Mouse (Mus musculus): ENCODE data around the gene Frmd5. TPM values are rescaled to one million over a fixed set of nuclear protein-coding genes. Genes with fewer than 3 reads are reported as not detected.
A peak's percentile ranks its signal among the peaks of the same experiment; 100 is the strongest.

Frmd5 gene
- total and polyA plus RNA-seq, 2 experiments from 2014 or later: 14.6 to 39.7 TPM

DNA sequence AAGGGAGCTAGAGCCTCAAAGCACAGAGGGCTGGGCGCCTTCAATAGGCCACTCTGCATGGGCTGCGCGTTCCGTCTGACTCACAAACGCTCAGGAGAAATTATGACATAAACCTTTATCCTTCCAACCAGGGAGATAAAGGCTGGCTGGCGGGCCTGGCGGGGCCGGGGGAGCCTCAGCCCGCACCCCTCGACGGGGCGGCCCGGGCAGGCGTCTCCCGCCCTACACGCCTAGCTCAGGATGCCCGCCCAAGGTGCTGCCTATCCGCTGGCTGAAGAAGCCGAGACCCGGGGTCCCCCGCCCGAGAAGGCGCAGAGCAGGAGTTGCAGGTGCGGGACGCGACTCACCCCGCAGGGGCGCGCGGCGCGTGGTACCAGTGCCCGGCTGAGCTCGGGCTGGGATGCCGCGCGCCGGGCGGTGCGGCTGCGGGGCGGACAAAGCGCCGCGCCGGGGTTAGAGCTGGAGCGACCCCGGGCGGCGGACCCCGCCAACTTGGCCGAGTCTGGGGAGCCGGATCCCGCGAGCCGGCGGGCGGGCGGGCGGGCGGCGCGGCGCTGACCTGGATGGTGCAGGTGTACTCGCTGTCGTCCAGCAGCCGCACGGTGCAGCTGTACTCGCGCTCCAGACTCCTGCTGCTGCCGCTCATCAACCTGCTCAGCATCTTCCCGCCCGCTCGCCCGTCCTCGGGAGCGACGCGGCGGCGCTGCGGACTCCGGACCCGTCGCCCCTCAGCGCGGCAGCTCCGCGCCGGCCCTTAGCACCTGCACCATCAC, 530 bp downstream of the Frmd5 start:
- under 1% methylated on average over 66 of the region's 90 CpGs for WGBS
- peak overlapping the region; percentile 92 for H3K27ac ChIP-seq

DNA sequence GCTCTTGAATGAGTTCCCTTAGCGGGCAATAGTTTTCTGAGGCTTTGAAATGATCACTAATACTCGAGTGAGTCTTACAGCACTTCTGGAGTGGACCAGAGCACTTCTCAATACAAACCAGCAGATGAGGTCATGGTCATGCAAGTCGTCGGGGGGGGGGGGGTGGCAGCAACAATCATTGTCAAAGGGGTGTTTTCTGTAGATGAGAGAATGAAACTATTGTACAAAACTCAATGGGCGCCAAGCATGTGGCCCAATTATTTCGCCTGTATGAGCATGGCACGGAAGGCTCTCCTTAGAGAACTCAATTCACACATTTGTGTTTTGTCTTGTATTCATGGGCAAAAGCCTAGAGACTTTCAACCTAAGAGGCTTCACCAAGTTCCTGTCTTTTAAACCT, 7.8 kb downstream of the Frmd5 start:
- TF ChIP-seq CTCF (IDR thresholded peaks at IDR 0.05; ENCODE audit: low read depth): no peak
- Histone ChIP-seq H3K4me3 (ENCODE audit: low read length) (no peak overlapping the region), H3K27me3 (ENCODE audit: insufficient read depth, low read length) (no peaks in the 10 kb centered on the region), H3K4me2 (ENCODE audit: low read depth, low read length) (no peak overlapping the region), H3K9ac (replicated peaks; ENCODE audit: low read length) (no peak overlapping the region), H3K36me3 (ENCODE audit: insufficient read depth, low read length) (no peaks in the 10 kb centered on the region), H3K27ac (no peak overlapping the region), H3K9me3 (ENCODE audit: low read length) (no peaks in the 10 kb centered on the region), H3K4me1 (ENCODE audit: insufficient read depth, low read length) (peaks cover 4% of the 10 kb centered on the region; the same call in 1 of the 2 replicates)
- no peak for ATAC-seq
- no peak for DNase-seq (ENCODE audit: low spot score)
- 65% methylated on average over 7 of the region's 7 CpGs for WGBS

More for the DNA sequence above, 530 bp downstream of the Frmd5 start:
- TF ChIP-seq CTCF (IDR thresholded peaks at IDR 0.05; ENCODE audit: low read depth): no peak
- Histone ChIP-seq H3K9me3 (ENCODE audit: low read length) (no peaks in the 10 kb centered on the region), H3K36me3 (ENCODE audit: insufficient read depth, low read length) (no peaks in the 10 kb centered on the region), H3K27me3 (ENCODE audit: insufficient read depth, low read length) (no peaks in the 10 kb centered on the region), H3K9ac (replicated peaks; ENCODE audit: low read length) (peak overlapping the region; percentile 78), H3K4me1 (ENCODE audit: insufficient read depth, low read length) (peaks cover 4% of the 10 kb centered on the region; the same call in 1 of the 2 replicates), H3K4me3 (ENCODE audit: low read length) (peak overlapping the region; percentile 81), H3K4me2 (ENCODE audit: low read depth, low read length) (peak overlapping the region; percentile 92)
- DNase-seq (ENCODE audit: low spot score): peak; percentile 64
- peak; percentile 84 for ATAC-seq

DNA sequence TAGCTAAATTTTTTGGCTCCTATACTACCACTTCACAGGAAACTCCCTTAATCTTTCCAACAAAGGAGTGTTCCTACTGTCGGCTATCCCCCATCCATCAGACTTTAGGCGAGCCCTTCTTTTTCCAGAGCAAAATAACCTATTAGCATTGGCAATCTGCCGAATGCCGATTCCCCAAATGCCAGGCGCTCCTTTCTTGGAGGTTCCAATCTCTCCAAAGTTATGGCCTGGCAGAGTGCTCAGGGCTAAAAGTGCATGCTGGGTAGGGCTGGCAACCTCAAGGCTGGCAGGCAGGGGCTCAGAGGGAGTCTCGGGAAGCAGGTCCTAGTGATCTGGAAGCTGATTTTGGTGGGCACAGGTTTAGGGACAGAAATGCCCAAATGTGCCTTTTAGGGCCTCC, 10.9 kb downstream of the Frmd5 start:
- TF ChIP-seq CTCF (IDR thresholded peaks at IDR 0.05; ENCODE audit: low read depth): no peak
- Histone ChIP-seq H3K4me2 (ENCODE audit: low read depth, low read length) (no peak overlapping the region), H3K36me3 (ENCODE audit: insufficient read depth, low read length) (no peaks in the 10 kb centered on the region), H3K9ac (replicated peaks; ENCODE audit: low read length) (no peak overlapping the region), H3K4me3 (ENCODE audit: low read length) (no peak overlapping the region), H3K27me3 (ENCODE audit: insufficient read depth, low read length) (no peaks in the 10 kb centered on the region), H3K27ac (no peak overlapping the region), H3K9me3 (ENCODE audit: low read length) (no peaks in the 10 kb centered on the region), H3K4me1 (ENCODE audit: insufficient read depth, low read length) (no peaks in the 10 kb centered on the region)
- DNase-seq (ENCODE audit: low spot score): no peak
- no peak for ATAC-seq
- WGBS: 67% methylated on average over 6 of the region's 6 CpGs

DNA sequence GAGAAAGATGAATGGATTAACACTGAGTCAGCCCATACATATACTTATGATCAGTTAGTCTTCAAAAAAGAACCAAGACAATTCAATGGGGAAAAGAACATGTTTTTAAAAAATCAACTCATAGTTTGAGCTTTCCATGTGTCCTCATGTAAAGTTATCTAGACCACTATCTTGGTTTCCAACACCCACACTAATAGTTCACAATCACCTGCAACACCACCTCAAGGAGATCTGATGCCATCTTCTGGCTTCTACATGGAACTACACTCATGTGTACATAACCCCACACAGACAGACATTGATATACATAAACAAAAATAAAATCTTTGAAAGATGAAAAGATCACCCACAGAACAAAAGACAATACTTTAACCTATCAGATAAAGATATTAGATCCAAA, 17.1 kb downstream of the Frmd5 start:
- Histone ChIP-seq H3K4me1 (ENCODE audit: insufficient read depth, low read length) (no peaks in the 10 kb centered on the region), H3K9me3 (ENCODE audit: low read length) (no peaks in the 10 kb centered on the region), H3K9ac (replicated peaks; ENCODE audit: low read length) (no peak overlapping the region), H3K27me3 (ENCODE audit: insufficient read depth, low read length) (no peaks in the 10 kb centered on the region), H3K4me2 (ENCODE audit: low read depth, low read length) (no peak overlapping the region), H3K36me3 (ENCODE audit: insufficient read depth, low read length) (no peaks in the 10 kb centered on the region), H3K4me3 (ENCODE audit: low read length) (no peak overlapping the region), H3K27ac (no peak overlapping the region)
- no peak for DNase-seq (ENCODE audit: low spot score)
- no peak for ATAC-seq
- peak; percentile 24 for TF ChIP-seq CTCF (IDR thresholded peaks at IDR 0.05; ENCODE audit: low read depth)

GRCm38 (mm10) chr2:121788415-121788814, 18.5 kb downstream of the Frmd5 start:
- no peaks in the 10 kb centered on the region for H3K36me3 ChIP-seq (ENCODE audit: insufficient read depth, low read length)
- no peak for ATAC-seq
- H3K27ac ChIP-seq: no peak overlapping the region
- H3K27me3 ChIP-seq (ENCODE audit: insufficient read depth, low read length): no peaks in the 10 kb centered on the region
- no peak for DNase-seq (ENCODE audit: low spot score)
- no peak overlapping the region for H3K4me2 ChIP-seq (ENCODE audit: low read depth, low read length)
- no peak for TF ChIP-seq CTCF (IDR thresholded peaks at IDR 0.05; ENCODE audit: low read depth)
- no peaks in the 10 kb centered on the region for H3K9me3 ChIP-seq (ENCODE audit: low read length)
- no peak overlapping the region for H3K4me3 ChIP-seq (ENCODE audit: low read length)
- H3K9ac ChIP-seq (replicated peaks; ENCODE audit: low read length): no peak overlapping the region
- no peaks in the 10 kb centered on the region for H3K4me1 ChIP-seq (ENCODE audit: insufficient read depth, low read length)
- WGBS: 83% methylated on average over 2 of the region's 2 CpGs

DNA sequence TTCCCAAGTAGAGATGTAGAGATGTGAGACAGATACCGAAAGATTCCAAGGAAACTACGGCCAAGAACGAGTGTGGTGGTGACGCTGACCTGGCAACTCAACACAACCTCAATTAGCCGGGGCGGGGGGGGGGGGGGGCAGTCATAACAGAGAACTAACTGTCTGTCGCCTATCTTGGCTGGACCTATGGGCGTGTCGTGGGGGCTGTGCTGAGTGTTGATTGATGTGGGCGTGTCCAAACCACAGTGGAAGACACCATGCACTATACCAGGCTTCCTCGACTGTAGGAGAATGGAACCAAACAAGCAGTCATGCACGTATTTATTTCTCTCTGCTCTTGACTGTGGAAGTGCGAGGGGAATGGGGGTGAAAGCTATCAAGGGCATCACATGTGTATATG, 19.1 kb downstream of the Frmd5 start:
- Histone ChIP-seq H3K4me2 (ENCODE audit: low read depth, low read length) (no peak overlapping the region), H3K4me1 (ENCODE audit: insufficient read depth, low read length) (no peaks in the 10 kb centered on the region), H3K4me3 (ENCODE audit: low read length) (no peak overlapping the region), H3K36me3 (ENCODE audit: insufficient read depth, low read length) (no peaks in the 10 kb centered on the region), H3K27me3 (ENCODE audit: insufficient read depth, low read length) (no peaks in the 10 kb centered on the region), H3K9ac (replicated peaks; ENCODE audit: low read length) (no peak overlapping the region), H3K27ac (no peak overlapping the region), H3K9me3 (ENCODE audit: low read length) (no peaks in the 10 kb centered on the region)
- ATAC-seq: no peak
- TF ChIP-seq CTCF (IDR thresholded peaks at IDR 0.05; ENCODE audit: low read depth): no peak
- no peak for DNase-seq (ENCODE audit: low spot score)
- WGBS: 69% methylated on average over 13 of the region's 13 CpGs

- Histone ChIP-seq H3K9me3 (ENCODE audit: low read length) (no peaks in the 10 kb centered on the region), H3K4me2 (ENCODE audit: low read depth, low read length) (no peak overlapping the region), H3K9ac (replicated peaks; ENCODE audit: low read length) (no peak overlapping the region), H3K4me3 (ENCODE audit: low read length) (no peak overlapping the region), H3K36me3 (ENCODE audit: insufficient read depth, low read length) (no peaks in the 10 kb centered on the region), H3K27me3 (ENCODE audit: insufficient read depth, low read length) (no peaks in the 10 kb centered on the region), H3K4me1 (ENCODE audit: insufficient read depth, low read length) (no peaks in the 10 kb centered on the region), H3K27ac (no peak overlapping the region)
- 70% methylated on average over 7 of the region's 7 CpGs for WGBS
- DNase-seq (ENCODE audit: low spot score): no peak
- ATAC-seq: no peak
- TF ChIP-seq CTCF (IDR thresholded peaks at IDR 0.05; ENCODE audit: low read depth): no peak
Observed at GRCm38 (mm10) chr2:121787271-121787670, 19.6 kb downstream of the Frmd5 start.

Data from hindbrain, postnatal 0 days (tissue).